Mouse (Mus musculus) heart, postnatal 14 days (tissue): ENCODE results near the gene Wnt11. TPM values are rescaled to one million over a fixed set of nuclear protein-coding genes. Genes with fewer than 3 reads are reported as not detected.

Experiments
- DNase-seq, 2 experiments: peaks; one replicate each; pipeline ENCODE4 v3.0.0; 2021 to 2022
- intact Hi-C: fragments of 180-260 bp; cut with DNase I; formaldehyde crosslinking; loops from one replicate; pipeline ENCODE4 v1.15.1; 2025
- total RNA-seq, 2 experiments: library from RNA; stranded (reverse); gene quantifications; 2 replicates each; pipeline ENCODE4 v1.2.3; 2021

The Wnt11 gene
- total RNA-seq, 2 experiments from 2014 or later, result 2.7 to 3.7 TPM

DNA sequence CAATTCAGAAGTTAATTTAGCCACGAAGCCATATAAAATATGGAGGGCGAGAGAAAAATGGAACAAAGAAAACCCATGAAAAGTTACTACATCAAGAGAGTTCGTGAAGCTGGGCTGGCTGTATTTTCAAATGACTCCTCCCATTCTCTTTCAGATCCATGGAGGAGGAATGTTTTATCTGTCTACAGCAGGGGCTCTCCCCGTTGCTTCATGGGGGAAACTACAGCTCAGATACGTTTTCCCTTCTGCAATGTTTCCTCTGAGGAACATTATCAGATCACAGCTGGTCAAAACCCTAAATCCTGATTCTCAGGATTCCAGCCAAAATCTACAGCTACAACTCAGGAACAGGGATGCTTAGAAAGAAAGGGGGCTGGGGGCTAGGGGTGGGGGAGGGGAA, 59.9 kb downstream of the Wnt11 start:
- intact Hi-C loops, result no loop called here
- DNase-seq, result no peak

DNA sequence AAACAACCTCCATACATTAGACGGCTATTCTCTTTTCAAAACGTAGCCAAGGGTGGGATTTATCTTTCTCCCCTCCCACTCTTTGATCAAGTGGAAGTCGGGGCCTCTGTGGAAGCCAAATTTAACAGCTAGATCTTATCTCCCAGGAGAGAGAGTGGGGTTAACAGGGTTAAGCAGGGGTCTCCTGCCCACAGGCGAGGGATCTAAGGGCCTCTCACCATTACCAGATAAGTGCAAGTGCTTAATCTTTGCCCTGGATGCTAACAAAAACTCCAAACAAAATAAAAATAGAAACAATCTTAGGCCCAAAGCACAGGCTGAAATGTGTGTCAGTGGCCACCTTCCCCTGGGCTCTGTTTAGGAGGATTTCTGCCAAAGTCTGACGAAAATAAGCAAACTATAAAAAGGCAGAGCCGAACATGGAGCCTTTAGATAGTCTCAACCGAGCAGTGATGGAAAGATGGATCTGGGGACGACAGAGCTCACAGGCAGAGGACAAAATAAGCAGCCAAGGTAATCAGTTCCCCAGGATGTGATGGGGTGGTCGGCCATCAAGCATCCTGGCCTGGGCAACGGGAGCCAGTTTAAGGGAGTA, 60.7 kb downstream of the Wnt11 start:
- intact Hi-C loops, result no loop called here

GRCm38 (mm10) chr7:98897323-98897722, 62.4 kb downstream of the Wnt11 start:
- intact Hi-C loops, result no loop called here
- no peak for DNase-seq

More for the DNA sequence above, 60.7 kb downstream of the Wnt11 start:
- no peak for DNase-seq

GRCm38 (mm10) chr7:98899815-98900214, 64.9 kb downstream of the Wnt11 start:
- peak; percentile 31 to 57 for DNase-seq
- intact Hi-C loops, result no loop called here

GRCm38 (mm10) chr7:98901120-98901519, 66.2 kb downstream of the Wnt11 start:
- intact Hi-C loops, result no loop called here
- DNase-seq, result no peak

DNA sequence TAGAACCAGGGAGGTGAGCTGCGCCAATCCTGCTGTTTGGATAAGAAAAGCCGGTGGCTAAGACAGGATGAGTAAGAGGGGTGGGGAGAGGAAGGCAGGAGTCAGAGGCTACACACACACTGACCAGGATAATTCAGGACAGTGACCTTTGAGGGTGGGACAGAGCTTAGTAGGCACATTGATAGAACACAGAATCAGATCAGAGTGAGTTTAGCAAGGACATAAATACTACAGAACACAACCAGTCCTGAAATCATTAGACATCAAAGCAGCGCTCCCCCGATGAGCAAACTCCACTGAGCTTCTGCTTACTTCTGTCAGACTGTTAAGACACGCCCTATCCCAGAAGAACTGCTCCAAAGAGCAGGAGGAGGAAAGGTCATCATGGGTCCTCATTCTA, 69.0 kb downstream of the Wnt11 start:
- intact Hi-C loops, result no loop called here
- no peak for DNase-seq

Other genes starting within 250 kb of the Wnt11 start
- gene Emsy, start 178.3 kb upstream of the Wnt11 start, total RNA-seq, result 10 to 100 TPM; 29.3 to 31.7 TPM
- 10 to 100 TPM; 60.5 to 70.9 TPM for gene Thap12, start 132.0 kb upstream of the Wnt11 start, total RNA-seq